Mouse (Mus musculus): Measurements from ENCODE around the gene Dlst. TPM values are rescaled to one million over a fixed set of nuclear protein-coding genes. Genes with fewer than 3 reads are reported as not detected.
A peak's percentile ranks its signal among the peaks of the same experiment; 100 is the strongest.

Dlst gene
- polyA plus RNA-seq, 1 experiment from 2014 or later = 72.5 TPM

DNA sequence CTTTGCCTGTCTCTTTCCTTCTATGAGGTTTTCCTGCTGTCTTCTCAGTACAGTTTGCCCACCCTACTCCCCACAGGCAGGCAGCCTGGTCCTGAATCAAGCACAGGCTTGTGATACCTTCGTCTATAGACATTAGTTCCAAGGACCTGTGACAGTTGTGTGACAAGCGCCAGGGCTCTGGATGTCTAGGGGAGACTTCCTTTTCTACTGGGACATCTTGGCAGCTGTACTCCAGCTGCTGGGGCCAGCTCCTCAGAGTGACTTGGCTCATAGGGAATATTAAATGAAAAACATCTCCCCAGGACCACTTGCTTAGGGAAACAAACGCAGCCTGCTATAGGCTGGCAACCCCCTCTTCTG lies 60.3 kb downstream of the Dlst start:
- ATAC-seq = no peak
- H3K9ac ChIP-seq (replicated peaks; ENCODE audit: low read depth) = no peak overlapping the region

DNA sequence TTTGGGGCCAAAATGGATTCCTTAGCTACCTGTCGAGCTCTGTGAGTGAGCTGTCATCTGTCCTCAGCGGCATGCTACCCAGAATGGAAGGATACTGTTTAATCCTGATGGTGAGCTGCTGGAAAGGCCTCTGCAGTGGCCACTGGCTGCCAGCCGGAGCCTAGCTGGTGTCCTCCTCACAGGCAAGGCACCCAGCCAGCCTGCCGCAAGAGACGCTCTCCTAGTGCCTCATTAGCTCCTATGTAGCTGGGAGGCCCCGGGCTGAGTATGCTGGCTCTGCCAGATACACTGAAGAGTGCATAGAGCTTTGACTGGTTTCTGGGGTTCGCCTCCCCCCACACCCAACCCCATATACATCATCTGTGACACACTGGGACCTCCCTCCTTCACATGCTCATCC lies 63.4 kb downstream of the Dlst start:
- H3K4me2 ChIP-seq (replicated peaks; ENCODE audit: low read depth, low read length) = no peak overlapping the region
- no peak for TF ChIP-seq EP300 (IDR thresholded peaks at IDR 0.05)
- no peak; the same call in 1 of the 2 replicates for TF ChIP-seq CTCF (IDR thresholded peaks at IDR 0.05)
- ATAC-seq (no peak), DNase-seq (ENCODE audit: low spot score) (no peak)
- no peaks in the 10 kb centered on the region for H3K9me3 ChIP-seq (ENCODE audit: low read length)
- H3K4me1 ChIP-seq (ENCODE audit: insufficient read depth, low read depth, low read length) = peaks cover 22% of the 10 kb centered on the region; the same call in 1 of the 2 replicates
- no peaks in the 10 kb centered on the region for H3K36me3 ChIP-seq (ENCODE audit: insufficient read depth, low read length)
- 56% methylated on average over 7 of the region's 7 CpGs for WGBS
- no peak overlapping the region for H3K9ac ChIP-seq (replicated peaks; ENCODE audit: low read depth)
- H3K27ac ChIP-seq (ENCODE audit: low read length) = no peak overlapping the region
- H3K27me3 ChIP-seq (replicated peaks; ENCODE audit: insufficient read depth, low read length) = no peaks in the 10 kb centered on the region
- H3K4me3 ChIP-seq (ENCODE audit: low read depth, low read length) = no peak overlapping the region

More for the DNA sequence above, 60.3 kb downstream of the Dlst start:
- no peaks in the 10 kb centered on the region for H3K27me3 ChIP-seq (replicated peaks; ENCODE audit: insufficient read depth, low read length)
- TF ChIP-seq CTCF (IDR thresholded peaks at IDR 0.05) = no peak
- no peak for TF ChIP-seq EP300 (IDR thresholded peaks at IDR 0.05)
- H3K27ac ChIP-seq (ENCODE audit: low read length) = no peak overlapping the region
- no peaks in the 10 kb centered on the region for H3K36me3 ChIP-seq (ENCODE audit: insufficient read depth, low read length)
- H3K4me1 ChIP-seq (ENCODE audit: insufficient read depth, low read depth, low read length) = peaks cover 7% of the 10 kb centered on the region; the same call in 1 of the 2 replicates
- no peak overlapping the region for H3K4me3 ChIP-seq (ENCODE audit: low read depth, low read length)
- WGBS = 63% methylated on average over 3 of the region's 3 CpGs
- no peak for DNase-seq (ENCODE audit: low spot score)
- H3K9me3 ChIP-seq (ENCODE audit: low read length) = no peaks in the 10 kb centered on the region
- H3K4me2 ChIP-seq (replicated peaks; ENCODE audit: low read depth, low read length) = no peak overlapping the region

DNA sequence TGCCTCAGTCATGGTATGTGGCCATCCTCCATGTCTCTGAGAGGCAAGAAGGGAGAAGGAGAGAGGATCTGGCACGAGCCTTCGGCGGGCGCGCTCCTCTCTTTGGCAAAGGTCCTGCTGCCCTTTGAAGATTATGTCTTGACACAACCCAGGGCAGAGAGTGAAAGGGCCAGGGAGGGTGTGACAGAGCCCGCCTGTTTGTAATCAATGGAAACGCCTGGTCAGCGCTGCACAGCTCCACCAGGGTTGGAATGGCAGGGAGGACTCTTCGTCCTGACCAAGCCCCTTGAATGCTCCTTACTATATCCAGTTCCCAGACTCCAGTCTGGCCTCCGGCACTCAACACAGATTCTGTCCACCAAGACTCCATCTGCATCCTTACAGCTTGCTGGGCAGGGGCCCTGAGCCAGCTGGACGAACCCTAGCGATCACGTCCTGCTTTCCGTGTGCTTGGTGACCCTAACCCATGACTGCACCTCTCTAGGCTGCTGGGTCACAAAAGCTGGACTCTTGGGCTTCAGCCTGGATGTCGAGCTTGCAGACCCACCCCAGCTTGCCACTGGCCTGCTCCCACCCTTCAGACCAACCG lies 64.5 kb downstream of the Dlst start:
- Histone ChIP-seq H3K9me3 (ENCODE audit: low read length) (no peaks in the 10 kb centered on the region), H3K4me3 (ENCODE audit: low read depth, low read length) (no peak overlapping the region), H3K27ac (ENCODE audit: low read length) (no peak overlapping the region), H3K9ac (replicated peaks; ENCODE audit: low read depth) (no peak overlapping the region), H3K36me3 (ENCODE audit: insufficient read depth, low read length) (no peaks in the 10 kb centered on the region), H3K4me2 (replicated peaks; ENCODE audit: low read depth, low read length) (peak overlapping the region; percentile 58; the same call in 1 of the 2 replicates), H3K4me1 (ENCODE audit: insufficient read depth, low read depth, low read length) (peaks cover 20% of the 10 kb centered on the region; the same call in 1 of the 2 replicates), H3K27me3 (replicated peaks; ENCODE audit: insufficient read depth, low read length) (no peaks in the 10 kb centered on the region)
- TF ChIP-seq CTCF (IDR thresholded peaks at IDR 0.05) (no peak), EP300 (IDR thresholded peaks at IDR 0.05) (no peak)
- DNase-seq (ENCODE audit: low spot score) (peak; percentile 22), ATAC-seq (peak; percentile 32; the same call in 1 of the 2 replicates)
- WGBS = 33% methylated on average over 16 of the region's 16 CpGs

DNA sequence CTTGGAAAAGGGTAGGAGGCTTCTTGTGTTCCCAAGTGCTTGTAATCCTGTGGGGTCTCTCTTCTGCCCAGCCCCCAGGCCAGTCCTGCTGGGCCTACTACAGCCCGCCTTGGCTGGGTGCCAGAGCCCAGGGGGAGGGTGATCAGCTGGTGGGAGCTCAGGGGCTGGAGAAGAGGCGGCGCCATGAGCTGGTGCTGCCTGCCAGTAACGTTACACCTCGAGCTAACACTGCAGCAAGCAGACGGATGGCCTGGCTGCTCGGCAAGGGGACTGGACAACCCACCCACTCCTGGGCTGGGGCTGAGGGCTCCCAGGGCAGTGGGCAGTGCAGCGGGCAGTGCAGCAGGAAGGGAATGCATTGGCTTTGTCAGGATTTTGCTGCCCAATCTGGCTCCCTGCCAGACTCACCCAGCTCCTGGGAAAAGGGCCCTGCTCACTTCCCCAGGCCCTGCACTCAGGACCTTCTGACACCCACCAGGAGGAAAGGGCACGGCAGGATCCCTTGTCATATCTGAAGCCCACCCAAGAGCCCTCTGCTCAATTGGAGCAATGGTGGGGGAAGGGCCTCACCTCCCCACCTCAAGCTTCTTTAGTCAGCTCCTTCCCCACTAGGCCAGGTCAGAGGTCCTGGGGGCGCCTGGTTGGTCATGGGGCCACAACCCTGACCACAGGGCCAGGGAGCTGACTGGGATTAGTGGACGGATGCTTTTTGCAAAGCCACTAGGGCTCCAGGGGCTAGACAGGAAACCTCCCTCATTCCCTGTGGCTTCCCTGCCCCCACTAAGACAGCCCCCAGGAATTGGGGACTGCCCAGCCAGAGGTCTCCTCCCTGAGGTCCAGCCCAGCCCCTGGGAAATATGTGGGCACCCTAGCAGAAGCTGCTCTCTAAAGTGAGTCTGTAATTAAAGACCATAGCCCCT lies 65.6 kb downstream of the Dlst start:
- ATAC-seq (peak; percentile 35), DNase-seq (ENCODE audit: low spot score) (peak; percentile 21)
- TF ChIP-seq EP300 (IDR thresholded peaks at IDR 0.05) (no peak), CTCF (IDR thresholded peaks at IDR 0.05) (no peak)
- 19% methylated on average over 11 of the region's 11 CpGs for WGBS
- H3K4me1 ChIP-seq (ENCODE audit: insufficient read depth, low read depth, low read length) = peaks cover 20% of the 10 kb centered on the region; the same call in 1 of the 2 replicates
- no peak overlapping the region for H3K27ac ChIP-seq (ENCODE audit: low read length)
- H3K36me3 ChIP-seq (ENCODE audit: insufficient read depth, low read length) = no peaks in the 10 kb centered on the region
- H3K9ac ChIP-seq (replicated peaks; ENCODE audit: low read depth) = 0 out of 2 replicates have a peak overlapping the region, but pooled peaks have one; percentile 26
- peak overlapping the region; percentile 58 for H3K4me2 ChIP-seq (replicated peaks; ENCODE audit: low read depth, low read length)
- peak overlapping the region; percentile 25; the same call in 1 of the 2 replicates for H3K4me3 ChIP-seq (ENCODE audit: low read depth, low read length)
- H3K27me3 ChIP-seq (replicated peaks; ENCODE audit: insufficient read depth, low read length) = no peaks in the 10 kb centered on the region
- H3K9me3 ChIP-seq (ENCODE audit: low read length) = no peaks in the 10 kb centered on the region

DNA sequence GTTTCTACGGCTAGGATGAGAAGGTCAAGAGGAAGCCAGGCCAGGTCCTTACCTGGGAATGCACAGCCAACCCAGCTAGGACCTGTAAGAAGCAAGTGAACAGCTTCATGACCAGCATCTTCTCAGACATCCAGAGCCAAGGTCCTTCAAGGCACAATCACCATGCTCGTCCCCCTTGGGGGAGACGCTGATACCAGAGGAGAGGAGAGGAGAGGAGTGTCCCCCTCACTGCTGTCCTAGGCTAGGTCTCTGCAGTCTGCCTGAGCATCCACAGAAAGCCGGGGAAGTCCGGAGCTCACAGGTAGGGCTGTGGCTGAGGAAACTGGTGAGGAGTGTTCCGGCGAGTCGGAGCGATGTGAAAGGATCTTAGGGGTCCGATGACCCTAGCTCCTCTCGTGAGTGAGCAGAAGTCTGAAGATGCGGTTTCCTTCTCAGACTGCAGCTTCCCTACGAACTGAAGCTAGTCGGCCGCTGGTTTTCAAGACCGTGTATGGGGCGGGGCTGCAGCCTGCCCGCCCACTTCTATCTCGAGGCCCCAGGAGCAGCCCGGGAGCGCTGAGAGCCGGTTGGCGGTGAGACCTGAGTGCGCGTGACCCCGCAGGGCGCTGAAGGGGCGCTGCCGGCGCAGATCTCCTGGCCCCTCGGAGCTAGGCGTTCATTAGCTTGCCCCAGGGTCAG lies 66.4 kb downstream of the Dlst start:
- DNase-seq (ENCODE audit: low spot score) = peak; percentile 68
- Histone ChIP-seq H3K27me3 (replicated peaks; ENCODE audit: insufficient read depth, low read length) (no peaks in the 10 kb centered on the region), H3K9ac (replicated peaks; ENCODE audit: low read depth) (peak overlapping the region; percentile 26; the same call in 1 of the 2 replicates), H3K9me3 (ENCODE audit: low read length) (no peaks in the 10 kb centered on the region), H3K27ac (ENCODE audit: low read length) (no peak overlapping the region), H3K4me2 (replicated peaks; ENCODE audit: low read depth, low read length) (peak overlapping the region; percentile 58), H3K4me1 (ENCODE audit: insufficient read depth, low read depth, low read length) (peaks cover 20% of the 10 kb centered on the region; the same call in 1 of the 2 replicates), H3K36me3 (ENCODE audit: insufficient read depth, low read length) (no peaks in the 10 kb centered on the region), H3K4me3 (ENCODE audit: low read depth, low read length) (peak overlapping the region; percentile 25)
- peak; percentile 64 for ATAC-seq
- TF ChIP-seq CTCF (IDR thresholded peaks at IDR 0.05) (no peak), EP300 (IDR thresholded peaks at IDR 0.05) (no peak)
- WGBS = 2% methylated on average over 32 of the region's 32 CpGs

Data from lung, postnatal 0 days (tissue).